In genomic region chrX:20425839-20426449, GRCm38 (mm10) we compare ENCODE assay signal across 8 mouse cellular contexts. TPM values are rescaled to one million over a fixed set of nuclear protein-coding genes. Genes with fewer than 3 reads are reported as not detected.
A peak's percentile ranks its signal among the peaks of the same experiment; 100 is the strongest.
DNase-seq lines count a peak whose midpoint lies in the region; ATAC-seq and TF ChIP-seq lines count a peak whose summit lies in the region.

No protein-coding gene starts in this region.

- DNase-seq in B cell, adult 2 months: peak; percentile 29 to 34
- DNase-seq in T-cell, adult 2 months (ENCODE audit: low spot score): peak; percentile 1
- DNase-seq in heart, adult 2 months: peak in 1 of 2 experiments; percentile 42
- peak; percentile 44 for DNase-seq in kidney, adult 18-20 months
- DNase-seq in lung, adult 2 months: peak; percentile 30
- peak; percentile 37 for DNase-seq in thymus, adult 2 months

- H3K4me2 ChIP-seq in neural tube, embryonic 13.5 days: peak overlapping the region; percentile 59

- TF ChIP-seq CTCF in heart, adult 2 months (IDR thresholded peaks at IDR 0.05): peak; percentile 45
- no peak for TF ChIP-seq CTCF in lung, adult 2 months (IDR thresholded peaks at IDR 0.05; ENCODE audit: insufficient read depth, low read length)
- no peak for TF ChIP-seq CTCF in thymus, adult 2 months (IDR thresholded peaks at IDR 0.05; ENCODE audit: borderline replicate concordance, control insufficient read depth, extremely low read depth, insufficient read depth, low read length, poor library complexity)

- intact Hi-C loops in heart, adult 2 months (cut with DNase I): loop anchor here (5.0 to 10.0 kb wide), 4 partner anchors 59 to 401 kb away; no protein-coding TSS in a partner anchor

- no peaks in the 10 kb centered on the region for H3K36me3 ChIP-seq in heart, adult 2 months (ENCODE audit: control insufficient read depth, insufficient read depth, low read length)
- H3K36me3 ChIP-seq in neural tube, embryonic 13.5 days: peaks cover 3% of the 10 kb centered on the region; the same call in 1 of the 2 replicates
- H3K36me3 ChIP-seq in thymus, adult 2 months (ENCODE audit: control insufficient read depth, insufficient read depth, low read length): no peaks in the 10 kb centered on the region

- 6% methylated on average over 36 of the region's 51 CpGs for WGBS in heart, adult 2 months
- WGBS in lung, adult 2 months: 22% methylated on average over 51 of the region's 51 CpGs
- WGBS in neural tube, embryonic 13.5 days: 21% methylated on average over 48 of the region's 51 CpGs
- WGBS in thymus, adult 2 months: under 1% methylated on average over 43 of the region's 51 CpGs

- no peak for TF ChIP-seq EP300 in heart, adult 2 months (IDR thresholded peaks at IDR 0.05; ENCODE audit: insufficient read depth, low read depth, low read length)

- no peaks in the 10 kb centered on the region for H3K27me3 ChIP-seq in heart, adult 2 months (ENCODE audit: control insufficient read depth, insufficient read depth, low read length)
- no peaks in the 10 kb centered on the region for H3K27me3 ChIP-seq in neural tube, embryonic 13.5 days
- H3K27me3 ChIP-seq in thymus, adult 2 months (ENCODE audit: control insufficient read depth, insufficient read depth, low read length): no peaks in the 10 kb centered on the region

- H3K4me1 ChIP-seq in heart, adult 2 months (ENCODE audit: control insufficient read depth, insufficient read depth, low read length): peaks cover 2% of the 10 kb centered on the region; the same call in 1 of the 2 replicates
- no peaks in the 10 kb centered on the region for H3K4me1 ChIP-seq in lung, adult 2 months (ENCODE audit: control insufficient read depth, insufficient read depth, low read length)
- H3K4me1 ChIP-seq in neural tube, embryonic 13.5 days (replicated peaks): peaks cover 8% of the 10 kb centered on the region
- no peaks in the 10 kb centered on the region; the same call in 1 of the 2 replicates for H3K4me1 ChIP-seq in thymus, adult 2 months (replicated peaks; ENCODE audit: control insufficient read depth, insufficient read depth, low read length)

- peak overlapping the region; percentile 74 for H3K4me3 ChIP-seq in heart, adult 2 months
- H3K4me3 ChIP-seq in lung, adult 2 months (replicated peaks; ENCODE audit: extremely low read depth, low read depth, low read length): peak overlapping the region; percentile 80
- H3K4me3 ChIP-seq in neural tube, embryonic 13.5 days: peak overlapping the region; percentile 62
- H3K4me3 ChIP-seq in thymus, adult 2 months (ENCODE audit: control insufficient read depth, insufficient read depth, low read length): peak overlapping the region; percentile 81

- H3K27ac ChIP-seq in heart, adult 2 months: peak overlapping the region; percentile 78
- peak overlapping the region; percentile 89 for H3K27ac ChIP-seq in neural tube, embryonic 13.5 days (replicated peaks)
- H3K27ac ChIP-seq in thymus, adult 2 months (ENCODE audit: control insufficient read depth, insufficient read depth, low read length): no peak overlapping the region

- H3K79me2 ChIP-seq in heart, adult 2 months (replicated peaks; ENCODE audit: control insufficient read depth, insufficient read depth, low read length): no peaks in the 10 kb centered on the region

- TF ChIP-seq POLR2A in heart, adult 2 months (IDR thresholded peaks at IDR 0.05; ENCODE audit: insufficient read depth, low read depth, low read length): no peak
- no peak for TF ChIP-seq POLR2A in lung, adult 2 months (IDR thresholded peaks at IDR 0.05; ENCODE audit: borderline replicate concordance, extremely low read depth, low read depth, low read length)
- no peak for TF ChIP-seq POLR2A in thymus, adult 2 months (IDR thresholded peaks at IDR 0.05; ENCODE audit: control insufficient read depth, extremely low read depth, insufficient read depth, low read length, poor library complexity)

- ATAC-seq in common myeloid progenitor, adult 5-6 weeks (replicated peaks; ENCODE audit: low read depth, poor library complexity, severe bottlenecking): peak; percentile 28; the same call in 1 of the 2 replicates
- peak; percentile 80 for ATAC-seq in neural tube, embryonic 13.5 days (ENCODE audit: low read depth)

- H3K9ac ChIP-seq in heart, adult 2 months (ENCODE audit: low read depth, low read length): peak overlapping the region; percentile 79
- H3K9ac ChIP-seq in neural tube, embryonic 13.5 days: peak overlapping the region; percentile 78

- no peaks in the 10 kb centered on the region for H3K9me3 ChIP-seq in neural tube, embryonic 13.5 days

RNA-seq across cellular contexts. Expression of gene Jade3, which starts 0.5 kb away (rescaled TPM):
- total RNA-seq in common myeloid progenitor, adult 5-6 weeks (2017): 15.5 and 18.5 TPM in 2 replicates
- 1 to 10 TPM; 1.9 to 2.3 TPM for total RNA-seq in heart, adult 2 months (2021)
- polyA plus RNA-seq in heart, adult 2 months (2012; rRNA removed): 0.27 and 0.70 TPM in 2 replicates
- polyA plus RNA-seq in lung, adult 2 months (2012; rRNA removed): 0.85 and 1.3 TPM in 2 replicates
- polyA plus RNA-seq in neural tube, embryonic 13.5 days (2015; fragmentation: Nextera tagmentation; extraction: Ambion mirVana): 4.9 and 5.8 TPM in 2 replicates
- 1.8 and 2.4 TPM in 2 replicates for polyA plus RNA-seq in thymus, adult 2 months (2012; rRNA removed)
